Mouse (Mus musculus) bone marrow macrophage, adult 2 months (primary cell): ENCODE data around the gene Inpp5a.

Experiments used
- CTCF ChIP-seq: IDR thresholded peaks from 2 replicates; pipeline ENCODE4 v1.5.1; 2012; ENCODE audit warnings: low read depth, mild to moderate bottlenecking, low read length, moderate library complexity
- POLR2A ChIP-seq: IDR thresholded peaks from 2 replicates; pipeline ENCODE4 v1.6.1; 2012; ENCODE audit warnings: mild to moderate bottlenecking, low read depth, low read length, borderline replicate concordance

GRCm38 (mm10) chr7:139591311-139591710 lies 202.4 kb downstream of the Inpp5a start:
- TF ChIP-seq POLR2A (no peak), CTCF (no peak)
